Mouse (Mus musculus) brain, embryonic 14.5 days (tissue): Measurements from ENCODE around the gene Pcp4l1.

ENCODE experiments used
- CTCF ChIP-seq: fragments of 200-500 bp; IDR thresholded peaks from 2 replicates; pipeline ENCODE4 v1.5.1; 2012; ENCODE audit warnings: inconsistent platforms, mild to moderate bottlenecking, moderate library complexity, borderline replicate concordance; ENCODE audit not compliant: insufficient read depth, insufficient read length; ENCODE audit errors: extremely low read depth
- POLR2A ChIP-seq: fragments of 200-500 bp; IDR thresholded peaks from 2 replicates; pipeline ENCODE4 v1.6.1; 2012; ENCODE audit warnings: mild to moderate bottlenecking, inconsistent platforms, borderline replicate concordance; ENCODE audit not compliant: poor library complexity, insufficient read depth, insufficient read length, severe bottlenecking; ENCODE audit errors: extremely low read depth

GRCm38 (mm10) chr1:171189476-171190114 lies 6.5 kb downstream of the Pcp4l1 start:
- TF ChIP-seq CTCF (no peak), POLR2A (no peak)
